Mouse (Mus musculus) MEL (cell line): ENCODE measurements around the gene Adipor2.

Experiments
- CTCF ChIP-seq, 3 experiments: IDR thresholded peaks in 2 of 3; conservative IDR thresholded peaks in 1 of 3; 2 replicates each; pipeline ENCODE4 v1.5.1; 2011 to 2012; ENCODE audit warnings: low read length in 3 of 3, low read depth in 2 of 3, mild to moderate bottlenecking in 2 of 3, improper control_type of control experiment in 1 of 3, inconsistent platforms in 1 of 3, mixed read lengths in 1 of 3, moderate library complexity in 1 of 3; ENCODE audit not compliant: control insufficient read depth in 1 of 3, insufficient read depth in 1 of 3, poor library complexity in 1 of 3, severe bottlenecking in 1 of 3
- E2F4 ChIP-seq: IDR thresholded peaks from 2 replicates; pipeline ENCODE4 v1.6.1; 2011; ENCODE audit warnings: low read depth, low read length, improper control_type of control experiment, borderline replicate concordance
- ELF1 ChIP-seq: IDR thresholded peaks from 2 replicates; pipeline ENCODE4 v1.6.1; 2014; ENCODE audit warnings: low read depth, mild to moderate bottlenecking, inconsistent platforms, low read length, improper control_type of control experiment, moderate library complexity
- EP300 ChIP-seq, 2 experiments: IDR thresholded peaks; 2 replicates each; pipeline ENCODE4 v1.6.1; 2011; ENCODE audit warnings: improper control_type of control experiment in 2 of 2, low read length in 2 of 2, low read depth in 1 of 2, mild to moderate bottlenecking in 1 of 2
- JUND ChIP-seq: IDR thresholded peaks from 2 replicates; pipeline ENCODE4 v1.6.1; 2011; ENCODE audit warnings: low read depth, mild to moderate bottlenecking, improper control_type of control experiment, low read length
- MAX ChIP-seq: IDR thresholded peaks from 2 replicates; pipeline ENCODE4 v1.6.1; 2011; ENCODE audit warnings: low read length, improper control_type of control experiment
- MYB ChIP-seq: IDR thresholded peaks from 2 replicates; pipeline ENCODE4 v1.6.1; 2011; ENCODE audit warnings: mild to moderate bottlenecking, low read depth, low read length, improper control_type of control experiment
- ZC3H11A ChIP-seq: IDR thresholded peaks from 2 replicates; pipeline ENCODE4 v1.6.1; 2012; ENCODE audit warnings: low read depth, mild to moderate bottlenecking, inconsistent platforms, low read length, improper control_type of control experiment

DNA sequence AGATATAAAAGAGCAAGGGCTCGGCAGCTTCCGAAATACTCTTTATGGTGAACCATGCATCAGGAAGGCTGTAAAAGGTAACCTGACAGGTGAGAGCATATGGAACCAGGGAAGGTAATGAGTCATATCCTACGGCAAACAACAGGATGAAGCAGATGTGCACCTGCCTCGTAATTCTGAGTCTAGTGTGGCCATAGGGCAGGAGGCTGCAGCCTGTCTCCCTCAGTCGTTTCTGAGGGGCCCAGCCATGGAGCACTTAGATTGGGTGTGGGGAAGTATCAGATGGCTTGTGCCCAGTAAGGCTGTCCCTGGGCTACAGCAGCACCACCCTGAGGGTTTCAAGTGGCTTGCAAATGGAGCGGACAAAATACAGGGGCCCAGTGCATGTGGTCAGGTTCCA, 65.0 kb downstream of the Adipor2 start:
- TF ChIP-seq JUND (no peak), MYB (no peak), ZC3H11A (no peak), CTCF (IDR thresholded peaks at IDR 0.05 in 2 of 3, conservative IDR thresholded peaks at IDR 0.05 in 1 of 3; ENCODE audit: control insufficient read depth in 1 of 3, insufficient read depth in 1 of 3, low read depth in 2 of 3, low read length in 3 of 3, poor library complexity in 1 of 3, severe bottlenecking in 1 of 3) (no peak), MAX (no peak), EP300 (IDR thresholded peaks at IDR 0.05; ENCODE audit: low read depth in 1 of 2, low read length in 2 of 2) (no peak), ELF1 (no peak), E2F4 (no peak)
